Mouse (Mus musculus): ENCODE measurements around the gene Akna.

The Akna gene

DNA sequence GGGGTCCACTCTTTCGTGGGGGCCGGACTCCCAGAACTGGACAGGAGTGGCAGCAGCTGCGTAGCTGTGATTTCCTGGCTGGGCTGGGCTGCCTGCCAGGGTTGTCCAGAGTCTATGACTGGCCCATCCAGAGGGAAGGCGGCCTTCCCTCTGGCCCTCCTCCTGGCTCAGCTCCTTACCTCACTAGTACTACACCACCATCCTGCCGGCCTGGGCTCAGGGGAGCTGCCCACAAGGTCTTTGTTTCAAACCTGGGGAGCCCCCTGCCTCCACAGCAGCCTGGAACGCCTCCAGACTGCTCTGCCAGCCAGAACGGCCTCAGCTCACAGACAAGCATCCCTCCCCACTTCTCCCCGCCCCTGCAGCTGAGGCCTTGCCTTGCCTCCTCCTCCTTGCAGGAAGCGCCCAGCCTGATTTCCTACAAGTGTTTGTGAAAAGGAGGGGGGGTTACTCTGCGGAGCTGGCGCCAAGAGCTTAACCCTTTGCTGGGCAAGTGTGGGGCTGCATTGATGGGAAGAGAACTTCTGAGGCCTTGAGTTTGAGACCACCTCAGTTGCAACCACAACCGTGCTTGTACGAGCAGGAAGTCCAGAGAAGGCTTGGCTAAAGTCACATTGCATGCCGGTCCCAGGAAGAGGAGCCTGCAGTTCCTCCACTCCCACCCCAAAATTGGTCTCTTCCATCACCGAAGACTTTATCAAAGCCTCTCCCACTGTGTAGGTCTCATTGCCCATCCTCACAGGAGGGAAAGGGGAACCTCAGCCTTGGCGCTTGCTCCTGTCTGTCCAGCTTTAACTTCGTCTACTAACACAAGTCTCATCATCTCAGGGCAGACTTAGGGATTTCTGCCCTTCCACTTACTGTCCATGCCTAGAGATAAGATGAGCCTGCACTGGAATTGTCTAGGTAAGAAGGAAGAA lies at the start of gene Akna:
Gene Akna (minus strand): TSS at position 315 of the 920 bp plus-strand sequence.
- peak; percentile 87 for DNase-seq

DNA sequence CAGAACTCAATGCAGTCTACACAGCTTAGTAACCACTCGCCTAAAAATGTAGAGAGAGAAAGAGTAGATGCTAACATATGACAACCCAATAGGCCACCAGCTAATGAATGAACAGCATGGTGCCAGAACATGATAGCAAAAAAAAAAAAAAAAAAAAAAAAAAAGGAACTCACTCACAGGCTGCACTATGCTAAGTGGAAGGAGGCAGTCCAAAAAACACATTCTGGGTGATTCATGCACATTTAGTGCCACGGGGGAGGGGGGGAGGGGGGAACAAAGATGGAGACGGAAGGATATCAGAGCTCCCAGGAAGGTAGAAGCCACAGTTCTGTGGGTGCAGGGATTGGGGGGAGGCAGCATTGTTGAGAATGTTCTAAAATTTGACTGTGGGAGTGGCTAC lies 49.4 kb upstream of the Akna start:
- DNase-seq, result no peak

GRCm38 (mm10) chr4:63450551-63450950 lies 47.4 kb upstream of the Akna start:
- DNase-seq, result no peak

GRCm38 (mm10) chr4:63444362-63445066 lies 41.4 kb upstream of the Akna start:
- DNase-seq, result no peak

DNA sequence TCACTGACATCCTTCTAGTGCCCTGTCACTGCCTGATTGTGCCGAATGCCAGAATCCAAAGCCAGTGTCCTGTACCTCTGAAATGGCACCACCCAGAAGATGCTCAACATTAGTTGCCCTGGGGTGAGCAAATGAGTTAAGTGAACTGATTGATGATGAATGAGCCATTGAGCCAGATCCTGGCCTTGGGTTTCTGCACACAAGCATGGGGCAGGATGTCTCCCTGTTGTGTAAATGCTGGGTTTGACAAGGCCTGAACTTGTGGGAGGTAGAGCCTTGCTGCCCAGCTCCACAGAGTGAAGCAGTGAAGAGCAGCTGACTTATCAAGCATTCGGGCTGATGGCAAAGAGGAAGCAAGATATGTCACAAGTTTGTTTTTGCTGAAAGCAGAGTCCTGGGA lies 39.9 kb upstream of the Akna start:
- DNase-seq, result no peak

DNA sequence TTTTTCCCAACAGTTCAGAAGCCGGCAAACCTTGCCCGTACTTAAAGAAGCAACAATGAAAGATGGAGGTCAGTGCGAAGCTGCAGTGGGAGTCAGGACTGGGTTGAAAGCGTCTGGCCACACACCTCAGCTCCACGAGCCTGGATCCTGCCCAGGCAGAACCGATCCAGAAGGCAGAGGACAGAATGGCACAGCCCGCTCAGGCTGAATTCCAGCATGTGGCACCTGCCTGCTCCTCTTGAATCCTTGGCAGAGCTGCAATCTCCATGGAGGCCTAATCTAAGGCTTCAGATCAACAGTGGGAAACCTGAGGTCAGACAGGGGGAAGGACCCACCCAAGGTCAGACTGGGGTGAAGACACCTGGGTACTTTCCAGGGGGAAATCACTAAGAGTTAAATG lies 38.5 kb upstream of the Akna start:
- DNase-seq, result no peak

- no peak for DNase-seq
Measured at GRCm38 (mm10) chr4:63440262-63440661, 37.1 kb upstream of the Akna start.

GRCm38 (mm10) chr4:63437968-63438367 lies 34.8 kb upstream of the Akna start:
- no peak for DNase-seq

GRCm38 (mm10) chr4:63437119-63437815 lies 34.1 kb upstream of the Akna start:
- no peak for DNase-seq

DNA sequence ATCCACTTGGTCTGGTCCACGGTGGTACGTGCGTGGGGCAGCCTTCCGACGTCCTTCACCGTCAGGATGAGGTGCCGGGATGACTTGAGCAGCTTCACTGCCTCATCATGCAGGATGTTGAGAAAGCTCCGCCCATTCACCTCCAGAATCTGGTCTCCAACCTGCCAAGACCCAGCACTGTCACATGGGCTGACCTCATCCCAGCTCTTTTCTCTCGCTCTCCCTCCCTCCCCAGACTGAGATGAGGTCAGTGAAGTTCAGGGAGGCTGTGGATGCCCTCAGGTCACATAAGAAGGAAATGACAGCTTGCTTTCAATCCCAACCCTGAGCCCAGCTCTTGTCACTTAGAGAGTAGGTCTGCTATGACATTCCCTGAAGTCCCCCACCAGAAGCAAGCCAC lies 32.2 kb upstream of the Akna start:
- no peak for DNase-seq

DNA sequence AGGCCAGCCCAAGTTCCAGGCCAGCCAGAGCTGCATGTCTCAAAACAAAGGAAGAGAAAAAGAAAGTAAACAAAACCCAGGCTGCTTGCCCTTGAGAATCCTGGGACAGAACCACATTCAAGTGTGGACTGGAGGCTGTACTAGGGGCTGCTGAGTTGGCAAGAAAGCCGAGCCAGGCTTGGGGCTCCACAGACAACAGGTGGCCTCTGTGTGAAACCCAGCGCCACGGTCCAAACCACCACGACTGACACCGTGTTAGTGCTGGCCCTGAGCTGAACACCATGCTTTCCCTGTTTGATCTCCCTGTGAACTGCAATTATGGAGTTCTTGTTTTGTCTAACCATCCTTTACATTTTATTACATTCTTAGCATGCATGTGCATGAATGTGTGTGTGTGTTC lies 27.9 kb upstream of the Akna start:
- DNase-seq, result no peak

- no peak for DNase-seq
Measured at GRCm38 (mm10) chr4:63430357-63430756, 27.2 kb upstream of the Akna start.

- DNase-seq, result no peak
Measured at GRCm38 (mm10) chr4:63426308-63426707, 23.2 kb upstream of the Akna start.

GRCm38 (mm10) chr4:63423811-63424210 lies 20.7 kb upstream of the Akna start:
- no peak for DNase-seq

DNA sequence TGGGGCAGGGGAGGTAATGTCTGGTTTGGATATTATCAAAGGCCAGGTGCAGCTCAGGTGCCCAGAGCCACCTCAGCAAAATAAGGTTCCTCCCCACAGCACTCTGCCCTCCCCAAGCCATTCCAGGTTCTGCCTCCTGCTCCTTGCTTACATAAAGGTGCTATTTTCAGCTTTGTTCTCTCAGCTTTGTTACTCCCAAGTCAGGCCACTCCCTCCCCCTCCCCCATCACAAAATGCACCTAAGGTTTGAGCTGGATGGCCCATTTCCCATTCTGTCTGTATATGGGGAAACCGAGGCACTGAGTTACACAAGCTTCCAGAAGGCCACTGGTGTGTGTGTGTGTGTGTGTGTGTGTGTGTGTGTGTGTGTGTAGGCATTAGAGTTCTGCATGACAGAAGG lies 20.1 kb upstream of the Akna start:
- DNase-seq, result no peak

DNA sequence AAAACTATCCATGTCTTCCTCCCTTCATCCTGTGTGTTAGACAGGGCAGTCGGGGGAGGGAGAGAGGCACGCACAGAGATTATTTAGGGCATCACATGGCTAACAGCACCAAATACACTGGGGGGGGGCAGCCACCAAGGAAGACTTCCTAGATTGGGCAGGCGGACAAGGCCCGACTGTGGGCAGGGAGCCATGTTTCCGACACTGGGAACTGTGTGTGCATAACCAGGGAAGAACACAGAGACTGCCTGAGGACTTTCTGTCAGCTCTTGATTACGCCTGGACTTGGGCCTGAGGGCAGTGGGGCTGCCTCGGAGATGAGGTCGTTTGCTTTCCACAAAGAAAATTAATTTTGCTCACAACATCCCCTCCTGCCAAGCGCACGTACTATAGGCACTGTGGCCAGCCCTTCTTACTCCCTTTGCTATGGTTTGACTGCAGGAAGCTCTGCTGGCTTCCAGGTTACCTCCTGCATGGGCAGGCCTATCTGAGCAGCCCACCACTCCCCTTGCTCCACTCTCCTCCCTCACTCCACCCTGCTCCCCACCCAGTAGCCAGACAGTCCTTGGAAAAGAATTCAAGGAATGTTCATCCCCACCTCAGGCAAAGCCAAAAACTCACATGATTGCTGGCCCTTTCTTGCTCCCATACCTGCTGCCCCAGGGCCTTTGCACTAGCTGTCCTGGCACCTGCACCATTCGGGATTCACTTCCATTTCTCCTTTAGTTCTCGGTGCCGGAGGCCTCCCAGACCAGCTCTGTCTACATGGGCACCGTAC lies 17.2 kb upstream of the Akna start:
- no peak for DNase-seq

GRCm38 (mm10) chr4:63418270-63418669 lies 15.1 kb upstream of the Akna start:
- DNase-seq, result no peak

GRCm38 (mm10) chr4:63417318-63417957 lies 14.3 kb upstream of the Akna start:
- DNase-seq, result peak; percentile 76

DNA sequence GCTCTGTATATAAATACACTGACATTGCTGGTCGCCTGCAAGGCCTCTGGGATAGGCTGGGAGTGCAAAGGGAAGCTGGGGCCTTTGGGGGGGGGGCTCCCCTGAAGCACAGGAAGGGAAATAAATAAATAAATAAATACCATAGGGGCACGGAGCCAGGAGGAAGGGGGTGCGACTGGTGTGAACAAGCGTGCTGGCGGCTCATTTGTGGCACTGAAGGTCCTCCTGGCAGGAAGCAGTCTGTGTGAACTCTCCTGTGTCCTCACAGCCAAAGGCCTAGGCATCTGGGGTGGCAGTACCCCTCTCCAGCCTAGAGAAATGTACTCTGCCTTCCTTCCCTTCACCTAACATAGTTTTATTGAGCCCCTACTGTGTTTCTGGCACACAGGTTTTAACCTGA lies 11.8 kb upstream of the Akna start:
- no peak for DNase-seq

GRCm38 (mm10) chr4:63411222-63411621 lies 8.1 kb upstream of the Akna start:
- no peak for DNase-seq

DNA sequence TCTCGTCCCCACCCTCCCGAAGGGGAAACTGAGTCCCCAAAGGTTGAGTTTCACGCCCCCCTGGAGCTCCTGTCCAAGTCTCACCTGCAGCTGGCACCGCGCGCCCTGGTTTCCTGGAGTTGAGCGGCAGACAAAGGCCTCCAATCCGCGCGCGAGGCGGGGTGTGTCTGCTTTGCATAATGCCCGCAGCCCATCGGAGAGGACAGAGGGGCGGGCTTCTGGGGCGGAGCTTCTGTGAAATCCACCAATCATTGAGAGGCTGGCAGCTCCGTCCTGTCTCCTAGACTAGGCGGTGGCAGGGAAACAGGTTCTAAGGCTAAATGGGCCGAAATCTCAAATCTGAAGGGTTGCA lies 7.4 kb upstream of the Akna start:
- peak; percentile 90 for DNase-seq

DNA sequence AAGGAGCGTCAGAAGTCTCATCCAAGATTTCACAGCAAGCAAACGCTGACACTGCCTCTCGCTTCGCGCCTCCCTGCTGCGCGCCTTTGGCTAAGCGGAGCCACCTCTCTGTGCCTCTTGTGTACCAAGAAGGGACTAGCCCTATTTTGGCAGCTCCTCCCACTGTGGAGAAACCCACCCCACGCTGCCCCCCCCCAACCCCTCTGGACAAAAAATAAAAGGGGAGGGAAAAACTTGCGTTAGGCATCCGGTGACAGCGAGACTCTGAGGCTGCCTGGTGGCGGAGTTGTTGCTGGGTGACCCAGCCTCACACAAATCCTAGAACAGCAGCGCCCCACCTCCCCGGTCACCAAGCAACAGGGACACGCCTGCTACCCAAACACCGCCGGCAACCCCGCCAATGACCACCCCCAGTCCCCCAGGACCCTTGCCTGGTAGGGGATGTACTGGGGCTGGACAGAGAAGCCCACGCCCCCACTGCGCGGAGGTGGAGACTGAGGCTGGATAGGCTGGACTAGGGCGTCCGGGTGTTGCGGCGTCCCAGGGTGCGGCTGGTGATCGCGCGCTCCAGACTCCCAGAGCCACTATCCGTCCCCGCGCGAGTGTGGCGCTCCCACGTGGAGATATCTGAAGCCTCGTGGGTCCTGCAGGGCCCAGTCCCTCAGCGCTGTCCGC lies 6.9 kb upstream of the Akna start:
- DNase-seq, result no peak
